Mouse (Mus musculus): ENCODE data around the gene Trank1. TPM values are rescaled to one million over a fixed set of nuclear protein-coding genes. Genes with fewer than 3 reads are reported as not detected.

The Trank1 gene
- polyA plus RNA-seq, 1 experiment from 2014 or later: 5.9 TPM

DNA sequence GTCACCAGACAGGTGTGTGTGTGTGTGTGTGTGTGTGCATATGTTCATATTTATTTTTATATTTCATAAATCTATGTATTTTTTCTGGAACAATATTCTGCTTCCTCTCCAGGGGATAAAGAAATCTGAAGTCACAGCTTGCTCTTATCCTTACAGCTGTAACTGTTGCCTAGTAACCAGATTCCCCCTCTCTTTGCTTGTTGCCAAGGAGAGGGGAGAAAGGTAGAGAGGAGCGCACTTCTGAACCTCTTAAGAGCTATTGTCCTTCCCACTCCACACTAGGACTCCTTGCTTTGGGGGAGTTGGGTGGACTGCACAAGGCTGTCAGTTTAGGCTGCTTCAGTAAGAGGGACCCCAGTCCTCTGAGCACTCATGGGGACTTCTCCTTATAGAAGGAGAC lies 40.1 kb downstream of the Trank1 start:
- ATAC-seq: peak; percentile 73; the same call in 1 of the 2 replicates

DNA sequence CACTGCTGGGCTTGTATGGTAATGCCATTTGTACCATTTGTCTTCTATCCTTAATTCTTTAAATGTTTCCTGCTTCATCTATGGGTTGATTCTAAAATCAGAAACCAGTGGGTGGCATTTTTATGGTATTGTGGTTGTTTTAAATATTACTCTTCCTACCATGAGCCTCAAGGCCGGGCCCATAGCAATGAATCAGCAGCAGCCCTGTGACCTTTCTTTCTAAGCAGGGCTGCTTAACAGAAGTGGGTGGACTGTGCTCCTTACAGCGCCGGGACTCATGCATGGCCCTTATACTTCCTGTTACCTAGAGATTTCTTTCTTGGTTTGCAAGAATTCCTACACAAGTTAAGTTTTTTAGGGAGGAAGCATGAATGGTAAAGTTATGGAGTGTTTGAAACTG lies 41.1 kb downstream of the Trank1 start:
- Histone ChIP-seq H3K4me2 (ENCODE audit: low read length) (peak overlapping the region; percentile 25), H3K27me3 (replicated peaks; ENCODE audit: control insufficient read depth, insufficient read depth, low read length) (no peaks in the 10 kb centered on the region), H3K4me1 (ENCODE audit: control insufficient read depth, insufficient read depth, low read length) (no peaks in the 10 kb centered on the region), H3K4me3 (ENCODE audit: low read depth, low read length) (no peak overlapping the region), H3K36me3 (ENCODE audit: control insufficient read depth, insufficient read depth, low read length) (no peaks in the 10 kb centered on the region), H3K27ac (ENCODE audit: low read depth, low read length) (no peak overlapping the region), H3K9ac (ENCODE audit: low read length) (no peak overlapping the region), H3K9me3 (replicated peaks; ENCODE audit: control insufficient read depth, low read length) (no peaks in the 10 kb centered on the region)
- WGBS: 86% methylated on average over 3 of the region's 3 CpGs
- no peak for ATAC-seq
- DNase-seq (ENCODE audit: low spot score): no peak

More for the DNA sequence above, 40.1 kb downstream of the Trank1 start:
- peak; percentile 70 for DNase-seq (ENCODE audit: low spot score)
- Histone ChIP-seq H3K27me3 (replicated peaks; ENCODE audit: control insufficient read depth, insufficient read depth, low read length) (no peaks in the 10 kb centered on the region), H3K9me3 (replicated peaks; ENCODE audit: control insufficient read depth, low read length) (no peaks in the 10 kb centered on the region), H3K36me3 (ENCODE audit: control insufficient read depth, insufficient read depth, low read length) (no peaks in the 10 kb centered on the region), H3K4me2 (ENCODE audit: low read length) (peak overlapping the region; percentile 25; the same call in 1 of the 2 replicates), H3K9ac (ENCODE audit: low read length) (no peak overlapping the region), H3K4me1 (ENCODE audit: control insufficient read depth, insufficient read depth, low read length) (no peaks in the 10 kb centered on the region), H3K27ac (ENCODE audit: low read depth, low read length) (peak overlapping the region; percentile 74; the same call in 1 of the 2 replicates), H3K4me3 (ENCODE audit: low read depth, low read length) (no peak overlapping the region)
- WGBS: 19% methylated on average over 1 of the region's 1 CpGs

DNA sequence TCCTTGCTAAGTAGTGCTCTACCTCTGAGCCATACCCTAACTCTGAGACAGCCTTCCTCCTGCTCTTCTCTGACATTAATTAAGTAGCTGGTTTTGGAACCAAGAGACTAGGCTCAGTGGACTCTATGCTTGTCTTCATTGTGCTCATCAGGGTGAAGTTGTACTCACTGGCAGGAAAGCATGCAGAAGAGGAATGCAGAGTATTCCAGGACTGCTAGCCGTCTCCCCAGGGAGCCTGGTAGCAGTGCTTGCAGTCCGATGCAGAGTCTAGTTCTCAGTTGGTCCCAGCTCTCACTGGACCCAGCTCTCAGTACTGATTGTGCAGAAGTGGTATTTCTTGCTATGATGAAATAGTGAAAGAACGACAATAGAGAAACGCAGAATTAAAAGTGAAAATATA lies 43.5 kb downstream of the Trank1 start:
- Histone ChIP-seq H3K4me1 (ENCODE audit: control insufficient read depth, insufficient read depth, low read length) (no peaks in the 10 kb centered on the region), H3K9me3 (replicated peaks; ENCODE audit: control insufficient read depth, low read length) (no peaks in the 10 kb centered on the region), H3K4me2 (ENCODE audit: low read length) (no peak overlapping the region), H3K9ac (ENCODE audit: low read length) (no peak overlapping the region), H3K4me3 (ENCODE audit: low read depth, low read length) (no peak overlapping the region), H3K27me3 (replicated peaks; ENCODE audit: control insufficient read depth, insufficient read depth, low read length) (no peaks in the 10 kb centered on the region), H3K27ac (ENCODE audit: low read depth, low read length) (no peak overlapping the region), H3K36me3 (ENCODE audit: control insufficient read depth, insufficient read depth, low read length) (no peaks in the 10 kb centered on the region)
- DNase-seq (ENCODE audit: low spot score) (no peak), ATAC-seq (no peak)
- 49% methylated on average over 4 of the region's 4 CpGs for WGBS

DNA sequence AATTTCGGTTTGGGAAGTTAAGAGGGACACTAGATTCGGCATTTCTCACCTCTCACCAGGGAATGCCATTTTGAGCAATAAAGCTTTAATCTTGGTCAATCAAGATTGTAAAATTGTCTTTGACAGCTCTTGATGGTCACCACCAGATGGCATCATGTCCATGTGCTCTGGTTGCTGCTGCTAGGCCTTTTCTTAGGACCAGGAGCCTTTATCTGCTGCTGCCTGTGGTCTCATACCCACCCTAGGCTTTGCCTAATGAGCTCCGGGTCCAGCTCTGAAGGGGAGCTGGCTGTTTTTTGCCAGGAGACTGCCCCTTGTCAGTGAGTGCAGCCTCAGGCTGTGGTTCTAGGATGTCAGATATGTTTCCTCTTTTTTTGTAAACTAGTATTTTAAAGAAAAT lies 44.8 kb downstream of the Trank1 start:
- 48% methylated on average over 3 of the region's 3 CpGs for WGBS
- no peaks in the 10 kb centered on the region for H3K36me3 ChIP-seq (ENCODE audit: control insufficient read depth, insufficient read depth, low read length)

DNA sequence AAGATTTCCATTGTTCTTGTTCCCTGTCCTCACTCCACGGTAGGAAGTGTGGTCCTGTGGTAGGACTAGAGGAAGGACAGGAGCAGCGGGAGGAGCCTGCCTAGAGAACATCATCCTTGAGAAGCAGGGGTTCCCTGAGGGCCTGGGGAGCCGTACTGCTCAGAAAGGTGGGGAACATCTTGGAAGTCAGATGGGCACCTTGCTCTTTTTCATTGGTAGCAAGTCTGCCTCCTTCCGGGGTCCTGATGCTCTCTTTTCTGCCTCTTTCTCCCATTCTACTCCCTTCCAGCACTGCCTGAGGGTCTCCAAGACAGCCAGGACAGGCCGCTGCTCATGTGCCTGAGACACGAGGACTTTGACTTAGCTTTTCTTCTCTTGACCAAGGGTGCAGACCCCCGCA lies 52.1 kb downstream of the Trank1 start:
- H3K27ac ChIP-seq (ENCODE audit: low read depth, low read length): no peak overlapping the region
- WGBS: 76% methylated on average over 7 of the region's 7 CpGs
- H3K4me3 ChIP-seq (ENCODE audit: low read depth, low read length): no peak overlapping the region
- no peaks in the 10 kb centered on the region for H3K27me3 ChIP-seq (replicated peaks; ENCODE audit: control insufficient read depth, insufficient read depth, low read length)
- no peak overlapping the region for H3K9ac ChIP-seq (ENCODE audit: low read length)
- H3K4me1 ChIP-seq (ENCODE audit: control insufficient read depth, insufficient read depth, low read length): no peaks in the 10 kb centered on the region
- DNase-seq (ENCODE audit: low spot score) (no peak), ATAC-seq (no peak)
- H3K4me2 ChIP-seq (ENCODE audit: low read length): no peak overlapping the region
- no peaks in the 10 kb centered on the region for H3K36me3 ChIP-seq (ENCODE audit: control insufficient read depth, insufficient read depth, low read length)
- no peaks in the 10 kb centered on the region for H3K9me3 ChIP-seq (replicated peaks; ENCODE audit: control insufficient read depth, low read length)

More for the DNA sequence above, 44.8 kb downstream of the Trank1 start:
- H3K9me3 ChIP-seq (replicated peaks; ENCODE audit: control insufficient read depth, low read length): no peaks in the 10 kb centered on the region
- no peak overlapping the region for H3K4me3 ChIP-seq (ENCODE audit: low read depth, low read length)
- H3K4me2 ChIP-seq (ENCODE audit: low read length): no peak overlapping the region
- ATAC-seq: no peak
- no peaks in the 10 kb centered on the region for H3K4me1 ChIP-seq (ENCODE audit: control insufficient read depth, insufficient read depth, low read length)
- no peak overlapping the region for H3K9ac ChIP-seq (ENCODE audit: low read length)
- H3K27ac ChIP-seq (ENCODE audit: low read depth, low read length): no peak overlapping the region
- H3K27me3 ChIP-seq (replicated peaks; ENCODE audit: control insufficient read depth, insufficient read depth, low read length): no peaks in the 10 kb centered on the region
- peak; percentile 70 for DNase-seq (ENCODE audit: low spot score)

DNA sequence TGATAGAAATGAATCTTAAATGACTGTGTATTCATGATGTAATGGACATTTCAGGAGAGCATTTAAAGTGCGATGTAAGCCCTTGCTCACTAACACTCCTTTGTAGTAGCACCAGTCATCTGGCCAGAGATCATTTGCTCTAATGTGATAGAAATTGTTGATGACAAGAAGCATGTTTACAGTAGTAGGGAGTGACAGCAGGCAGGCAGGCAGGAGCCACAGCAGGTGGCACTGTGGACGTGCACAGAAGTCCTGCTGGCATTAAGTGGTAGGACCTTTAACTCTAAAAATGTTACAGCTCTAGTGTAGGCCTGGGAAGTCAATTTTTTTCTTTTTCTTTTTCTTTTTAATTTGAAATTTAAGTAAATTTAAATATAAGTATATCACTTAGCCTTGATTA lies 56.2 kb downstream of the Trank1 start:
- 62% methylated on average over 2 of the region's 2 CpGs for WGBS
- no peak for ATAC-seq
- no peak overlapping the region for H3K4me2 ChIP-seq (ENCODE audit: low read length)

DNA sequence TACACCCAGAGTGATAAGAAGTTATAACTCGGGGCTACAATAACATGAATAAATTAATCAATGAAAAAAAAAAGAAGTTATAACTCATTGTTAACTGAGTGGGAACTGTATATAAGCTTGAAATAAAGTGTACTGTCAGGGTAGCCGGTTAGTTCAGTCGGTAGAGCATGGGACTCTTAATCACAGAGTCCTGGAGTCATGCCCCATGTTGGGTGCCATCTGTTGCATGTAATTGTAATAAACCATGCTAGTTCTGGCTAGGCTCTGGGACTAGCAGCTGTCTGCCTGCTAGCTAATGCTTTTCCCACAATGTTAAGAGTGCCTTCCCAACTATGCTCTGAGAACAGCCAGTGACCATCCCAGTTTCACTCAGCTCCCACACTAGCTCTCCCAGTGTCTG lies 60.5 kb downstream of the Trank1 start:
- H3K9me3 ChIP-seq (replicated peaks; ENCODE audit: control insufficient read depth, low read length): no peaks in the 10 kb centered on the region
- no peaks in the 10 kb centered on the region for H3K27me3 ChIP-seq (replicated peaks; ENCODE audit: control insufficient read depth, insufficient read depth, low read length)
- DNase-seq (ENCODE audit: low spot score) (no peak), ATAC-seq (no peak)
- H3K9ac ChIP-seq (ENCODE audit: low read length): no peak overlapping the region
- no peak overlapping the region for H3K27ac ChIP-seq (ENCODE audit: low read depth, low read length)
- H3K4me2 ChIP-seq (ENCODE audit: low read length): no peak overlapping the region
- no peaks in the 10 kb centered on the region for H3K4me1 ChIP-seq (ENCODE audit: control insufficient read depth, insufficient read depth, low read length)
- no peaks in the 10 kb centered on the region for H3K36me3 ChIP-seq (ENCODE audit: control insufficient read depth, insufficient read depth, low read length)
- 96% methylated on average over 3 of the region's 3 CpGs for WGBS
- no peak overlapping the region for H3K4me3 ChIP-seq (ENCODE audit: low read depth, low read length)

More for the DNA sequence above, 56.2 kb downstream of the Trank1 start:
- no peaks in the 10 kb centered on the region for H3K36me3 ChIP-seq (ENCODE audit: control insufficient read depth, insufficient read depth, low read length)
- H3K9ac ChIP-seq (ENCODE audit: low read length): no peak overlapping the region
- no peak for DNase-seq (ENCODE audit: low spot score)
- H3K4me1 ChIP-seq (ENCODE audit: control insufficient read depth, insufficient read depth, low read length): no peaks in the 10 kb centered on the region
- H3K27me3 ChIP-seq (replicated peaks; ENCODE audit: control insufficient read depth, insufficient read depth, low read length): no peaks in the 10 kb centered on the region
- no peak overlapping the region for H3K4me3 ChIP-seq (ENCODE audit: low read depth, low read length)
- no peaks in the 10 kb centered on the region for H3K9me3 ChIP-seq (replicated peaks; ENCODE audit: control insufficient read depth, low read length)
- no peak overlapping the region for H3K27ac ChIP-seq (ENCODE audit: low read depth, low read length)

DNA sequence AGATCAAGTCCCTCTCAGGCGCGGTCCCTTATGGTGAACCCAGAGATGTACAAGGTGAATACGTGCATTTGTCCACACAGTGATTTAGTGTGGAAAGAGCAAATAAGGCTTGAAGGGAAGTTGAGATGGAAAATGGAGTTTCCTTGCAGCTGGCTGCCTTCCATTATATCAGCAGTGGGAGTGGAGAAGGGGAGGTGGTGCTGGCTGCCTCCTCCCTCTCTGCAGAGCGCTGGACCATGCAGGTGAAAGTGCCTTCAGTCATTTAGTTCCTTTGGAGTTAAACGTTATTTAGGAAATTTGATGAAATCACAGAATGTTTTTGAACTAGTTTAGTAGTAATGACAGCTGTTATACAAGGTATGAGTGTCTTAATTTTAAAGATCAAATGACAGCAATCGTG lies 66.3 kb downstream of the Trank1 start:
- Histone ChIP-seq H3K4me3 (ENCODE audit: low read depth, low read length) (no peak overlapping the region), H3K4me1 (ENCODE audit: control insufficient read depth, insufficient read depth, low read length) (no peaks in the 10 kb centered on the region), H3K36me3 (ENCODE audit: control insufficient read depth, insufficient read depth, low read length) (no peaks in the 10 kb centered on the region), H3K27me3 (replicated peaks; ENCODE audit: control insufficient read depth, insufficient read depth, low read length) (no peaks in the 10 kb centered on the region), H3K4me2 (ENCODE audit: low read length) (no peak overlapping the region), H3K9me3 (replicated peaks; ENCODE audit: control insufficient read depth, low read length) (no peaks in the 10 kb centered on the region), H3K9ac (ENCODE audit: low read length) (no peak overlapping the region), H3K27ac (ENCODE audit: low read depth, low read length) (no peak overlapping the region)
- 88% methylated on average over 6 of the region's 6 CpGs for WGBS
- DNase-seq (ENCODE audit: low spot score) (no peak), ATAC-seq (no peak)

DNA sequence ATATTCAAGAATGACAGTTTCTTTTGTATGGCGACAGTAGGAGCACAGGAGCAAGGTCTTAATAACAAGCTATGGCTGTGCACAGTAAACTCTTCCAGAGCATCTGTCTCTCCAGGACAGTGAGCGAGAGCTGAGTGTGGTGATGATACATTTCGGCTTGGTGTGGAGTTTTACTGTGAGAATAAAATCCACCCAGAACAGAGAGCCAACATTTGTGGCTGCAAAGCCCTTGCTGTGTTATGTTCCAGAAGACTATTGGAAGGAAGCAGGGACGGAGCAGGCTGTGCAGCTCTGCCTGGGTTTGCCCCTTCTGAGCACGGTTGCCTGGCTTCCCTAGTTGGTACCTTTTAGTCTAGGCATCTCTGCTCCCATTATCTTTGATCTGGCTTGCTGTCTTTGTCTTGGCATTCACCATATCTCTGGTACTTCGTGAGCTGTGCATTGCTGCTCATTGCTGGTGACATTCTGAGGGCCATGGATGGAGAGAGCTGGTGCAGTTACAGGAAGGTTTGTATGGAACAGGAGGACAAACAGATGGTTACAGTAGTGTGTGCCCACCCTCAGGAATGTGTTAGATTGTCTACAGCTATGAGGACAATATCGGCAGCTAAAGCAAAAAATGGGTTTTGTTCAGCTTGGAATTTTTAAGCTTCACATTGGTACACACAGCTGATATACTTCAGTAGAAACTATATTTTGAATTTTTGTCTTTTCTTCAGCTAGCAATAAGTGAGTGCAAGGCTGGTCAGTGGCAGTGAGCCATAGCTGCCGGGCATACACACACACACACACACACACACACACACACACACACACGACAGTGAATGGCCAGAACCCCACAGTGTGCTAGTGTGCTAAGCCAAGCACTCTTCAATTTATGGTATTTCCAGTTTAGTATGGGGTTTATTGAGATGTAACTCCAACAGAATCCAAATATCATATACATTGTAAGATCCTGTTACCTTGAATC lies 69.8 kb downstream of the Trank1 start:
- ATAC-seq (no peak), DNase-seq (ENCODE audit: low spot score) (no peak)
- Histone ChIP-seq H3K4me1 (ENCODE audit: control insufficient read depth, insufficient read depth, low read length) (no peaks in the 10 kb centered on the region), H3K9me3 (replicated peaks; ENCODE audit: control insufficient read depth, low read length) (no peaks in the 10 kb centered on the region), H3K9ac (ENCODE audit: low read length) (no peak overlapping the region), H3K4me3 (ENCODE audit: low read depth, low read length) (no peak overlapping the region), H3K4me2 (ENCODE audit: low read length) (no peak overlapping the region), H3K27me3 (replicated peaks; ENCODE audit: control insufficient read depth, insufficient read depth, low read length) (no peaks in the 10 kb centered on the region), H3K36me3 (ENCODE audit: control insufficient read depth, insufficient read depth, low read length) (no peaks in the 10 kb centered on the region), H3K27ac (ENCODE audit: low read depth, low read length) (no peak overlapping the region)
- 84% methylated on average over 9 of the region's 9 CpGs for WGBS
